Mouse (Mus musculus) adrenal gland, adult (tissue): ENCODE measurements around the gene Colgalt2.
A peak's percentile ranks its signal among the peaks of the same experiment; 100 is the strongest.

Experiments
- DNase-seq, 2 experiments: peaks; one replicate each; pipeline ENCODE4 v3.0.0; 2022 to 2023; ENCODE audit warnings: low spot score in 1 of 2; ENCODE audit not compliant: inconsistent age in 2 of 2

Gene Colgalt2

GRCm38 (mm10) chr1:152476126-152476525 is 76.5 kb downstream of the Colgalt2 start:
- no peak for DNase-seq

DNA sequence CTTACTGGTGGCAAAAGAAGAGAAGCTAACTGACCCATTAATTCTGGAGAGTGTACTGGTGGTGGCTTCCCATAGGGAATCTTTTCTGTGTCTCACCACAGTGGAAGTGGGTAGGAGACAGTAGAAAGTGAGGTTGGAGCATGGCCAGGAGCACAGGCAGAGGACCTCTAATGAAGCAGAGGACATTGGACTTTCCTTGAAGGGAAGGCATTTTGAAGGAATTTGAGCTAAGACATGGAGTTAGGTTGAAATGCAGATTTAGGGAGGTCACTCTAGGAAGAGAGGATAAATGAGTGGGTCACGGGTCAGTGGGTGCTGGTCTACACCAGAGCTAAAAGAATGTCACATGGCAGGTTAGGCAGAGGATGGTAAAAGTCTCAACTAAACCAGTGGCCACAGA is 91.2 kb downstream of the Colgalt2 start:
- DNase-seq = no peak

GRCm38 (mm10) chr1:152492258-152492657 is 92.6 kb downstream of the Colgalt2 start:
- DNase-seq = no peak

DNA sequence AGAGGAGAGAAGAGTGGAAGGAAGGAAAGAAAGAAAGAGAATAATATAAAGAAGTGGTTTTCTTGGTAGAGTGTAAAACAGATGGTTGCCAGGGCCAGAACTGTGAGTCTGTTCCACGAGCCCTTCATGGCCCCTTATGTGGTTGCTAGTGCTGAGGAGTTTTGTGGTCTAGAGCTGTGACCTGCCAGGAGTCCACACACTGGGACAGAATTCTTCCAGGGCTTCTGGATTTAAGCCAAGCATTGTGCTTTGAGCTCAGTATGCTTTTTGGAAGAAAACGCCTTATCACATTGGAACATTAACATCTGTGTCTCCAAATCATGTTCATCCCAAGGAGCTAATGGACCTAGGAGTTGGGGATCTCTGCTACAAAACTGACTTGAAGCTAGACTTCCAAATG is 97.2 kb downstream of the Colgalt2 start:
- no peak for DNase-seq

DNA sequence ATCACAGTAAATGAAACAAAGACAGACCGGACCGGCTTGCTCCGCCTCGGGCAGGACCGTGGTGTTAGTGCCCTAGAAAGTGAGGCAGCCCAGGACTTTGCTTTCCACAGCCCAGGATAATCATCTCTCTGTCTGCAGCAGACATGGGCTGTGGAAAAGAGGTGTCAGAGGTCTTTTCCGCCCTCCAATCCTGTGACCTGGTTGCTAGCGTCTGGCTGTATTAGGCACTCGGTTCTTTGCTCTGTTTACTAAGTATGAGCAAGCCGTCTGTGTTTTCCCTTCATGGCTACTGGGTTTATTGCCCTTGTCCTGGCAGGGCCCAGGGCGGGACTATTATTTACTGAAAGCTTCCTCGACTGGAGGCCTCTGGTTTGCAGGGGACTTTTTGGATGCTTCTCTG is 98.0 kb downstream of the Colgalt2 start:
- DNase-seq = peak; percentile 30 to 71

DNA sequence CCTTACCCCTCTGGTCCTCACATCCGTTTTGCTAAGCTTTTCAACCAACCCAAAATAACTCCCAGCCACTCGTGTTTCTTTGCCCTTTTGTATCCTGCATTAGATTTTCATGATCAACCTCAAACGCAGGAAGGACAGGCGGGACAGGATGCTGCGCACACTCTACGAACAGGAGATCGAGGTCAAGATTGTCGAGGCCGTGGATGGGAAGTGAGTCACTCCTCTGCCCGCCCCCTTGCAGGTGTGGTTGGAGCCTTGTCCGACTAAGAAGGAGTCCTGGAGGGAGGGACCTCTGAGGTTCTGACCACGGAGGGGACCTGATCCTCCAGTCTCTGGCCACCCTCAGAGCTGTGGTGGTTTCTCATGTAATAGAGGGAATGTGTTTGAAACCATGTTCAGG is 100.2 kb downstream of the Colgalt2 start:
- peak; percentile 38 to 64 for DNase-seq

DNA sequence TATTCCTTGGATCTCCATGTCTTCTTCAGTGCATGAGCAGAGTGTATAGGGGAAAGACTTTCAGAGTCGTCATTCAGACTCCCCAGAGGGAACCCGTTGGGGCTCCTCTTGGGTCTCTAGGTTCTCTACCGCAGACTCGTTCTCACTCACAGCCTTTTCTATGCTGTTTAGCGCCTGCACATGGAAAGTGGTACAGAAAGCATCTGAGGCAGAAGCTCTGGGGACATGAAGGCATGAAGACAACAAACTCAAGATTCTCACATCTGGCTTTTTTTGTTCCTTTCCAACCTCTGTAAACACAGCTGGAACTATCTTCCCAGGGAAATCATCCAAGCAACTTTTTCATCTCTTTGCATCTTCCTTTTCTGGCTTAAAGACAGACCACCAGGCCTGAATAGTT is 106.5 kb downstream of the Colgalt2 start:
- no peak for DNase-seq

DNA sequence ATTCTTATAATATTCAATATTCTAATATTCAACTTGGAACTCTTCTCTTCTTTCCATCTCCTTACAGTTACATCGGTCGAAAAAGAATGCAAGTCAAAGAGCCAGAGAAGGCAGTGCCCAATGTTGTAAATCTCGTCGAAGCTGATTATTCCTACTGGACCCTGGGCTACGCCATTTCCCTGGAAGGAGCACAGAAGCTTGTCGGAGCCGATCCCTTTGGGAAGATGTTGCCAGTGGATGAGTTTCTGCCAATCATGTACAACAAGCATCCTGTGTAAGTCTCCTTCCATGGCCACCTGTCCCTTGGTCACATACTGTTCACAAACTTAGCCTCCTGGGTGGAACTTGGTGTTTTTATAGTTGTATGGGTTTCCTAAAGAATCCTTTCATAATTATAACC is 107.1 kb downstream of the Colgalt2 start:
- DNase-seq = no peak

- no peak for DNase-seq
Observed at GRCm38 (mm10) chr1:152508481-152509220, 109.0 kb downstream of the Colgalt2 start.

DNA sequence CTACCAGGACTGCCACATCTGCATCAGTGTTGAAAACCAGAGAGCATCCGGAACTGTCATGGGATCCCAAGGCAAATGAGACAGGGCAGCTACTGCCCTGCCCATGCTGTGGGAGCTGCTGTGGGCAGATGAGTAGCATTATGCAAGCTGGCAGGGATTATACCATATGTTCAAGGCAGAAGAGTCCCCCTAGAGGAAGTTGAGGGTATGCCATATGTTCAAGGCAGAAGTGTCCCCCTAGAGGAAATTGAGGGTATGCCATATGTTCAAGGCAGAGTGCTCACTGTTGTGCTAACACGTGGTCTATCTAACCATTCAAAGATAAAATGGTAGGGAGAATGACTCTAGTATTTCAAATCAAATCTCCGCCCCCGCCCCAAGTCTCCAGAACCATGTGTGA is 111.6 kb downstream of the Colgalt2 start:
- peak; percentile 11 to 55 for DNase-seq

GRCm38 (mm10) chr1:152514256-152514655 is 114.6 kb downstream of the Colgalt2 start:
- DNase-seq = no peak

DNA sequence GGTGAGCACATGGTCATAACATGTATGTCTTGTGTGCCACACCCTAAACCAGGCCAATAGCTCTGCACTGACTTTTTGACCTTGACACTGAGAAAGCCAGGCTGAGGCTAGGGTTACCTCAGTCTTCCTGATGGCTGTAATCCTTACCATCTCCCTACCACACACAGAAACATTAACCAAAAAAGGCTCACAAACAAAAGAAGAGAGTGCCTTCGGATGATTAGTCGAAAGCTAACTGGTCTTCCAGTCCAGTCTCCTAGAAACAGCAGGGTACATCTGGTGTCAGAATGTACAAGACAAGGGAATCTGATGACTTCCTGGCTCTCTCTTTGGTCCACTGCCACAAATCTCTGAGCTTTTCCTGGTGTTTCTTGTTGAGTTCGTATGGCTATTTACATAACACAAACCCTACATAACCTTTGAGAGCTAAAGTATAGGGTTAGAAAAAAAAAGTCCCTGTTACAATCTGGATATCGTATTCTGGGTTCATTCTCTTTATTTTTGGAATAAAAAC is 117.5 kb downstream of the Colgalt2 start:
- DNase-seq = no peak

- no peak for DNase-seq
Observed at GRCm38 (mm10) chr1:152518971-152519370, 119.3 kb downstream of the Colgalt2 start.

GRCm38 (mm10) chr1:152520798-152521575 is 121.4 kb downstream of the Colgalt2 start:
- peak; percentile 33 to 83 for DNase-seq

- no peak for DNase-seq
Observed at GRCm38 (mm10) chr1:152522226-152522625, 122.6 kb downstream of the Colgalt2 start.

- DNase-seq = no peak
Observed at GRCm38 (mm10) chr1:152523292-152523691, 123.7 kb downstream of the Colgalt2 start.

DNA sequence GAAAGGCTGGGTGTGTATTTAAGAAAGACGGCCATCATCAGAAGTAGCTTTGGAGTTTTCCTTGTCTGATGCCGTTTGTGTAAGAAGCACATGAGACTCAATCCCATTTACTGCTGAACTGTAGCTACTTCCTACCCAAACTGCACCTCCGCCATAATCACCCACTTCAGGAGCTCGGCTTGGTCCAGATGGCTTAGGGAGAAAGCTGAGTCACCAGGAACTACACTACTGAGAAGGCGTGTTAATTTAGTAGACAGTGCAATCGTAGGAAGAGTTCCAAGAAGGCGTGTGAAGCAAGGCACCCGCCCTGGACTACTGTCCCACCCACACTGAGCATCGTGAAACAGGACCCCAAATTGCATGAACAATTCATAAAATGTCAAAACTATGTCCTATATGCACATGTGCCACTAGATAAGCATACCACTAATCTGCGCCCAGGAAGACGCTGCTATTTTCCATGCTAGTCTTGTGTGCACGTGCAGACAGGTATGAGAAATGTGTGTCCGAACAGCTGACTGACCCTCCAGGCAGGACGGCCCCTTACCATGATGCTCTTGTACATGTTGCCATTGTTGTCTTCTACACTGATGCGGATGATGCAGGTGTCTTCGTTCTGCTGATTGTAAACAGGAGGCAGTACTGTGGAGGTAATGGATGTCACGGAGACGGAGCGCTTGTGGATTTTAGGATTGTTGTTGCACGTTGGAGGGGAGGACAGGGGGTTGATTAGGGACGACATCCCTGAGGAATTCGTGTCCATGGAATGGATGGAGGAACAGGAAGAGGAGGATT is 124.7 kb downstream of the Colgalt2 start:
- DNase-seq = no peak

DNA sequence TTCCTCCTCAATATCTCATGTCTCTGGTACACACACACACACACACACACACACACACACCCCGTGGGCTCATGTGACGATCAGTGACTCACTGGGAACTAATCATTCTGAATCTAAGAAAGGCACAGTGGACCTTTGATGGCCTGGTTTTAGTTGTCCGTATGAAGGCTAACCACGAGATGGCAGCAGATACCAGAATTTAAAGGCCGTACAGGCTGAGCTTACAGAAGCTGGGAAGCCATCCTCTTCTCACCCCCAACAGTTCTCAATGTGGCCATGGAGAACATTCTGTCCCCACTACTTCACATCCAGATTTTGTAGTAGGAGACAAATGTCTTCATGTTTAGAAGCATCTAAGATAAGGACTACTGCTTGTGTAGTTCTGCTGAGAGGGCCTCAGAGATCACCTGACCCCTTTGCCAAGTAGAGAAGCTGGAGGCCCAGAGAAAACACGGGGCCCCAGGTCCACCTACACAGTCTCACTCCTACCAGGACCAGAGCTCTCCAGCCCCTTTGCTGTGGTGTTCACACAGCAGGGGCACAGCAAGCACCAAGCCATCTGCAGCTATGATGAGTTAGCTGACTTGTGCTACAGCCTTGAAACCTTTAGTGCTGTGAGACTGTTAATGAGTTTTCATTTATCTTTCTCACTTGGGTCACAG is 125.5 kb downstream of the Colgalt2 start:
- peak; percentile 83 to 93 for DNase-seq

- no peak for DNase-seq
Observed at GRCm38 (mm10) chr1:152526154-152526553, 126.5 kb downstream of the Colgalt2 start.

GRCm38 (mm10) chr1:152528214-152528613 is 128.6 kb downstream of the Colgalt2 start:
- no peak for DNase-seq

DNA sequence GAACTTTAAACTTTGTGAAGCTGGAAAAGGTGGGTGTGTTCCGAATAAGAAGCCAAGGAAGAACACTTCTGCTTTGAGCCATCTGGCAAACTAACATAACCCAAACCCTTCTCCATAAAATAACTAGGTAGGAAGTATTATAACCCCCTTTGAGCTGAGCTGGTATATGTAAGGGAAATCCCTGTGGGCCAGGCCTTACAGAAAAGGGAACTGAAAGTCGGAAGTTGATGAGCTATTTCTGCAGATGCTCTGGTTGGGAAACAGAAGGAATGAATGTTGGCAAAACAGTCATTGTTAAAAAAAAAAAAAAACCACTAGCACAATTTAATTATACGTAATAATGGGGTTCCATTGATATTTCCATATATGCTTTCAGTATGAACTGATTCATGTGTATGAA is 129.1 kb downstream of the Colgalt2 start:
- no peak for DNase-seq
